Mouse (Mus musculus): ENCODE results near the gene Dtl.

DNA sequence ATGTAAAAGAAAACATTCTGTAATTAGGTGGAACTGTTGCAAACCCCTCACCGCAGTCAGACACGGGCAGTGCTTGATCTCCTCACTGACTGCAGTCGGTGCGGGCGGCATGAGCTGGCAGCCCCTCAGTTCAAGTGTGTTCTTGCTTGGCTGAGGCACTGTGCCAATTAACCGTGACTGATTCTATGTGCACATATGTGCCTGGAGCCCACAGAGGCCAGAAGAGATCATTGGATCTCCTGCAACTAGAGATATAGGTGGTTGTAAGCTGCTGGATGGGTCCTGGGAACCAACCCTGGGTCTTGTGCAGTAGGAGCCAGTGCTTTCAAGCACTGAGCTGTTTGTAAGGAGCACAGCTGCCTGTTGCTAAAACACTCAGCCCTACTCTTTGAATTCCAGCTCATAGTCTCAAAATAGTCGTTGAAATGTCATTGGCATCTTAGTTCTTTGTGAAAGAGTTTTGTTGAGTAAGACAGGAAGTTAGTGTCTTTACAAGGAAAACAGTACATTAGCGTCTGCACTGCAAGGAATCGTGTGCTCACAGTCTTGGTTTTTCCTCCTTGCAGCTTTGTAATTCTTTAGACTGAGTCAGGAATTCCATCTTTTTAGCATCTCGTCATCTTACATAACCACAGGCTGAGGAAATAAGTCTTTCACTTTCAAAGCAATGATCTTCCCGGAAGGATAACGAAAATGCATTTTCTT is 16.8 kb upstream of the Dtl start:
- TF ChIP-seq POLR2A (IDR thresholded peaks at IDR 0.05; ENCODE audit: extremely low read depth, insufficient read depth, low read length) (peak; percentile 42; the same call in 1 of the 2 replicates), CTCF (IDR thresholded peaks at IDR 0.05; ENCODE audit: extremely low read depth, insufficient read depth, low read length) (no peak)

Measured in cortical plate, adult 2 months (tissue).